Mouse (Mus musculus) CH12F3 (cell line): ENCODE measurements around the gene Myf5.

Experiments
- in situ Hi-C: fragments of 300-500 bp; cut with MboI; formaldehyde crosslinking; loops from 2 replicates; pipeline ENCODE4 v1.14.3; 2020; ENCODE audit warnings: low sequenced_read_pairs

Gene Myf5

DNA sequence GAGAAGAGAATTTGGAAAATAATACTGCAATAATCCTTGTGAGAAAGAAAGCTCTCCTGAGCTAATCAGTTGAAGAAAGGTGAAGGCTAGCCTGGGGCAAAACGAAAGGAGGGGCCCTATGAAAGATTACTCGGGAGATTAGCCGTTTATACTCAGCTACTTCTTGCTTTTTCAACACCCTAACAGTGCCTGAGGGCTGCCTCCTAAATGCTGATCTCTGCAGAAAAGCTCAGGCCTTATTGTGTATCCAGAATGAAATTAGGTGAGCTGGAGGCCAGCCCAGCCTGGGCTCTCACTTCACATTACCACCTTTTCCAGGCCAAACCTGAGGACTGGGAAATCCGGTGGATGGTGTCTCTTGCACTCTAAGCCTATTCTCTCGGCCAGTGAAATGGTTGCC, 49.0 kb downstream of the Myf5 start:
- in situ Hi-C loops, result no loop called here
